Mouse (Mus musculus) neural tube, embryonic 15.5 days (tissue): ENCODE measurements at regions not wholly inside any gene's neighbourhood (a gene's known extent, or its start where the extent isn't known, plus 50 kb on each side); places are given as distances from the start of the nearest gene placed in this dataset.

ENCODE experiments used
- ATAC-seq: fragments of 200-750 bp; cut with Nextera tagmentation; 2 replicates; pipeline ENCODE4 v1.8.0; 2017; ENCODE audit warnings: mild to moderate bottlenecking, moderate TSS enrichment, moderate library complexity; ENCODE audit not compliant: low FRiP score
- H3K27ac ChIP-seq: fragments of 300-500 bp; sonication (generic); replicated peaks from 2 replicates; pipeline ENCODE4 v1.5.1; 2015; ENCODE audit warnings: mild to moderate bottlenecking, inconsistent platforms
- H3K27me3 ChIP-seq: fragments of 300-500 bp; sonication (generic); replicated peaks from 2 replicates; pipeline ENCODE4 v1.6.1; 2015; ENCODE audit warnings: inconsistent platforms
- H3K36me3 ChIP-seq: fragments of 300-500 bp; sonication (generic); 2 replicates; pipeline ENCODE4 v1.6.1; 2015; ENCODE audit warnings: inconsistent platforms
- H3K4me1 ChIP-seq: fragments of 300-500 bp; sonication (generic); 2 replicates; pipeline ENCODE4 v1.6.1; 2015; ENCODE audit warnings: inconsistent platforms
- H3K4me2 ChIP-seq: fragments of 300-500 bp; sonication (generic); 2 replicates; pipeline ENCODE4 v1.6.1; 2015; ENCODE audit warnings: inconsistent platforms, mild to moderate bottlenecking, moderate library complexity
- H3K4me3 ChIP-seq: fragments of 300-500 bp; sonication (generic); replicated peaks from 2 replicates; pipeline ENCODE4 v1.5.1; 2015; ENCODE audit warnings: mild to moderate bottlenecking, inconsistent platforms
- H3K9ac ChIP-seq: fragments of 300-500 bp; sonication (generic); replicated peaks from 2 replicates; pipeline ENCODE4 v1.6.1; 2015; ENCODE audit warnings: mild to moderate bottlenecking, inconsistent platforms
- H3K9me3 ChIP-seq: fragments of 300-500 bp; sonication (generic); replicated peaks from 2 replicates; pipeline ENCODE4 v1.6.1; 2016; ENCODE audit warnings: inconsistent platforms
- WGBS: fragments of 180-500 bp; shearing (Covaris S2); methylation state at CpG from one replicate; pipeline ENCODE4 v1.1.7; 2015; ENCODE audit warnings: mixed read lengths; 5-methylcytosine and 5-hydroxymethylcytosine counted together

DNA sequence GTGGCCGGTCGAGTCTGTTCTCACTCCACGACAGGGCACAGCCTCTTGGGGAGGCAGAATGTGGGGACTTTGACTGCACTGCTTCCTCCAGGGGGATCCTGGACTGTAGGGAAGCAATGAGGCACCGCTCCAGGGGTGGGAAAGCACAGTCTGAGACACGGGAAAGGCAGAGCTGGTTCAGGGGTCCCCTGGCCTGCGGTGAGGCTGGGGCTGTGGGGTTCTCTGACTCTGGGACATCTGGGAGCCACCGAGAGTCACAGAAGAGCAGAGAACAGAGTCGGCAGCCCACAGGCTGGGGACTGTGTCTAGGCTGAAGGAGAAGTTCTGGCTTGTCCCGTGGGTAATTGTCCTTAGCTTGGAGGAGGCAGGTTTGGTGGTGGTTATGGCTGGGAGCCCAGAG, 131.9 kb upstream of the Car8 start:
- no peak overlapping the region for H3K9ac ChIP-seq
- H3K9me3 ChIP-seq: no peaks in the 10 kb centered on the region
- H3K4me1 ChIP-seq: peaks cover 3% of the 10 kb centered on the region
- no peak overlapping the region for H3K4me2 ChIP-seq
- no peaks in the 10 kb centered on the region for H3K36me3 ChIP-seq
- no peak for ATAC-seq
- WGBS: 75% methylated on average over 9 of the region's 9 CpGs
- no peak overlapping the region for H3K27ac ChIP-seq
- H3K27me3 ChIP-seq: no peaks in the 10 kb centered on the region
- H3K4me3 ChIP-seq: no peak overlapping the region

DNA sequence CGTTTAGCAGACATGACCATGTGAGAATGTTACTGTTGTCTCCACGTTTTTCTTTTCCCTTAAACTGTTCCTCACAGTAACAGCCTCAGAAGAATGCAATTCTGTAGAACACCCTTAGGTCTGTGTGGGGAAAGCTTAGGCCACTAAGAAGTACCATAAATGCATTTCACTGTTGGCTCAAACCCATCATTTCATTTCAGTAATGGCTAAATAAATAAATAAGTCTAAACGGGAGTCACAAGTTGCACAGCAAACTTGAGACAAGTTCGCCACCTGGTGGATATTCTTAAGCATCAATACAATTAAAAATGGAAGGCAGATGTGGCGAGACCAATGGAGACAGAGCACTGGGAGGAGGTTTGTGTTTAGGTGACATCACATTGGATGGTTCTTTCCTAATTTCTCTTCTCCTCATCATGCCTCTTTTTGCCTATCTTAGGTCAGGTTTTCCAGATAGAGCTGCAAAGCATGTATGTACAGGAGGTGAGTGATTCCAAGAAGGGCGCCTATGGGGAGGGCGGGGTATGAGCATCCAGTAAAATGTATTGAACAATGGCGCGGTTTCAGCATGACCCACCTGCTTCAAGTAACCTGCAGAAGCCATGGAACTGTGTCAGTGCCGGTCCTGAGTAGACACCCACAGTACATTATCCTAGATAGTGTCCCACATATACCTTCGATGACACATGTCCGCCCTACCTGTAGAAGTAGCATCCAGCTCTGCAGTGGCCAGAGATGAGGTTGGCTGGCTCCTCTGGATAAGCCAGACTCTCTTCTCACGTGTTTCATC, 128.8 kb upstream of the Car8 start:
- Histone ChIP-seq H3K27ac (no peak overlapping the region), H3K4me3 (no peak overlapping the region), H3K9me3 (no peaks in the 10 kb centered on the region), H3K27me3 (no peaks in the 10 kb centered on the region), H3K36me3 (no peaks in the 10 kb centered on the region), H3K4me1 (peaks cover 3% of the 10 kb centered on the region), H3K9ac (no peak overlapping the region), H3K4me2 (peak overlapping the region; percentile 33)
- 65% methylated on average over 13 of the region's 13 CpGs for whole genome bisulfite sequencing
- peak; percentile 90 for ATAC-seq

DNA sequence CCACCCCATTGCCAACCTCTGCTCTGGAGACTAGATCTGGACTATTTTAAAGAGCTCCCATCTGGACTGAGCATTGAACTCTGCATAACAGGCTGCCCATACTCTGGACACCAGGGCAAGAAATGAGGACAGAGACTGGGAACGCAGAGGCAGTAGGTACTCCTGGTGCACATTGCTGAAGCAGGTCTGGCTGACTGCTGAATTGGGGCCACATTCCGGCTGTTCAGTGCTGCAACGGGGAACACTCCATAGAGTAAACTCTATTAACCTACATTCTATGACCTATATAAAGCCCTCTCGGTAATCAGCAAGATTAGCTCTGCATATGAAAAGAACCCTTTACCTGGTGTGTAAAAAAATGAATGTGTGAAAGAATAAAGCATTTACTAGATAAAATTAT, 128.1 kb upstream of the Car8 start:
- no peaks in the 10 kb centered on the region for H3K36me3 ChIP-seq
- H3K4me3 ChIP-seq: no peak overlapping the region
- no peak overlapping the region for H3K27ac ChIP-seq
- H3K9me3 ChIP-seq: no peaks in the 10 kb centered on the region
- WGBS: 69% methylated on average over 4 of the region's 4 CpGs
- peak; percentile 43; the same call in 1 of the 2 replicates for ATAC-seq
- no peak overlapping the region for H3K4me2 ChIP-seq
- no peaks in the 10 kb centered on the region for H3K27me3 ChIP-seq
- H3K9ac ChIP-seq: no peak overlapping the region
- H3K4me1 ChIP-seq: peaks cover 3% of the 10 kb centered on the region

DNA sequence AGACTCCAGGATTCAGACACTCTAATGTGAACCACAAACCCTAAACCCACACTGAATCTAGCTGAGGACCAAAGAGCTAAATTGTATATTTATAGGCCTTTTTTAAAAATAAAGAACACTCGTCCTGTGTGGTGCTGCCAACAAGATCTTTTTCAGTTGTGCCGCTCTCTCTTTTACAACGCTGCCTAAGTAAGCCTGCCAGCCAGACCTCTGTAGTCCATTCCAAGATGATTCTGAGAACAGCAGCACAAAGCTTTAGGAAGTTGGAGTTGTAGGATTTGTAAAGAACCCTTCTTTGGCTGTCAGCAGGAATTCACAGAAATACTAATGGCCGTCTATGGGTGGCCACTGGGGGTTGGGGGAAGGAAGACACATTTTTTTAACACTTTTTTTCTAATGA, 123.6 kb upstream of the Car8 start:
- Histone ChIP-seq H3K9me3 (no peaks in the 10 kb centered on the region), H3K9ac (no peak overlapping the region), H3K36me3 (no peaks in the 10 kb centered on the region), H3K4me3 (no peak overlapping the region), H3K4me1 (peaks cover 2% of the 10 kb centered on the region), H3K27me3 (no peaks in the 10 kb centered on the region), H3K27ac (no peak overlapping the region), H3K4me2 (no peak overlapping the region)
- ATAC-seq: no peak
- 63% methylated on average over 4 of the region's 4 CpGs for WGBS

DNA sequence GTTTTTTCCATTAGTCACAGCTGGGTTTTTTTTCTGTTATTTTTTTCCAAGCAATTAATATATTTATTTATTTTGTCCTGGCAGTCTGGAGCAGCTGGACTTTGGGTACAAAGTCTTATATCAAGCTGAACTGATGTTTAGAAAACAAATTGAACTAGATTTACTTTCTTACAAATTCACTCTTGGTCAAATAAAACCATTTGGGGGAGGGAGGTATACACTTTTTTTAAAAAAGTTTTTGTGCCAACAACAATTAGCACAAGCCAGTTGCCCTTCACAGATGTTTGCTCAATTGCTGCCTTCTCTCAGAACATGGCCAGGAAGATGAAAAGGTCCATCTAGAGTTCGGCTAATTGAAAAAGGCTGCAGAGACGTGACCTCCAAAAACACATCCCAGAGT, 123.1 kb upstream of the Car8 start:
- no peak for ATAC-seq
- WGBS: 53% methylated on average over 2 of the region's 2 CpGs
- Histone ChIP-seq H3K36me3 (no peaks in the 10 kb centered on the region), H3K4me1 (no peaks in the 10 kb centered on the region), H3K4me2 (no peak overlapping the region), H3K9me3 (no peaks in the 10 kb centered on the region), H3K4me3 (no peak overlapping the region), H3K27me3 (no peaks in the 10 kb centered on the region), H3K9ac (no peak overlapping the region), H3K27ac (no peak overlapping the region)

DNA sequence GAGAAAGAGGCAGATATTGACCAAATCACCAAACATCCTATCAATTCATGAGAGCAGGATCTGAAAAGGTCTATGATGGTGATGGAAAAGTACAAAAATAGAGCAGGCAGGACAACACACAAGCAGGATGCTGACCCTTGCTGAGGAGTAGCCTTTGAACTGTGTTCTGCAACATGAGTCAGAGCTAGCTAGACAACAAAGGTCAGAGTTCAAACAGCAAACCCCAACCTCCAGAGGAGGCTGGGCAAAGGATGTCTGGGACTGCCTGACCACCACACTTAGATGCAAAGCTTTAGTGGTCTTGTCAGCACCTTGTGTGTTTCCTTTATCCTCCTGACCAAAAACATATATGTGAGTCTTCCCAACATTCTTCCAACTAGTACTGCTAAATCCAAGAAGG, 122.5 kb upstream of the Car8 start:
- H3K27ac ChIP-seq: no peak overlapping the region
- no peak for ATAC-seq

DNA sequence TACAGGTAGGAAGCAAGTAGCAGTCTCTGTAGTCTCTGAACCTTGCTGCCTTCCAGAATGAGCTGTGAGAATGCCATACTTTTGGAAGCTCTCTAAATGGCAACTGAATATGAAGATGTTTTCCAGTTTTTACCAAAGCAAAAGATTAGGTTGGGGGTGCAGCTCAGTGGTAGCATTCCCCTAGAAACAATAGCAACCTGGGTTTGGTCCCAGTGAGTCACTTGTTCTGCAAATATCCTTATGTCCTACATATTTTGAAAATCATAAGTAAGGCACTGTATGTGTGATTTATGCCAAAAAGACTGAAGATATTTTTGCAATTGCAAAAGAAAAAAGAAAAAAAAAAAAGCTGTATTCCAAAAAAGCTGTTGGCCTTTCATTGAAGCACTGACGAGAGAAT, 118.6 kb upstream of the Car8 start:
- Histone ChIP-seq H3K27me3 (no peaks in the 10 kb centered on the region), H3K4me1 (no peaks in the 10 kb centered on the region), H3K9ac (no peak overlapping the region), H3K4me2 (no peak overlapping the region), H3K4me3 (no peak overlapping the region), H3K9me3 (no peaks in the 10 kb centered on the region), H3K36me3 (no peaks in the 10 kb centered on the region), H3K27ac (no peak overlapping the region)
- WGBS: 96% methylated on average over 1 of the region's 1 CpGs
- no peak for ATAC-seq

More for the DNA sequence above, 122.5 kb upstream of the Car8 start:
- Histone ChIP-seq H3K4me2 (no peak overlapping the region), H3K36me3 (no peaks in the 10 kb centered on the region), H3K4me3 (no peak overlapping the region), H3K9ac (no peak overlapping the region), H3K9me3 (no peaks in the 10 kb centered on the region), H3K27me3 (no peaks in the 10 kb centered on the region), H3K4me1 (no peaks in the 10 kb centered on the region)

DNA sequence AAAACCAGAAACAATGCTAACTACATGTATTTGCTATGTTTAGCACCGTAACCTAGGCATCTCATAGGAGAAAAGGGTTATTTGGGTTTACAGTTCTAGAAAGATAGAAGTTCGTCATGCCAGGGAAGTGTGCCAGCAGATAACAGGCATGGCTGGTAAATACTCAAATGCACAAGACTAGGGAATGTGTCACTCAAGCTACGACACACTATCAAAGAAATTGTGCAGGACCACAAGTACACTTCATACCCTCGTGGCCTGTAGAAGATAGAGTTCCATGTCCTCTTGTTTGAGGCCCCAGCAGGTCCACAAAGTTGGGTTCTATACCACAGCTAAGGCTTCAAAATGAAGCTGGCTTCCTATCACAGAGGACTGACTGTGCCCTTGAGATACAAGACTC, 103.1 kb upstream of the Car8 start:
- no peak overlapping the region for H3K27ac ChIP-seq
- H3K27me3 ChIP-seq: no peaks in the 10 kb centered on the region
- H3K36me3 ChIP-seq: no peaks in the 10 kb centered on the region
- WGBS: 93% methylated on average over 4 of the region's 4 CpGs
- H3K9me3 ChIP-seq: no peaks in the 10 kb centered on the region
- H3K4me1 ChIP-seq: no peaks in the 10 kb centered on the region
- no peak overlapping the region for H3K9ac ChIP-seq
- no peak overlapping the region for H3K4me3 ChIP-seq
- no peak overlapping the region for H3K4me2 ChIP-seq
- no peak for ATAC-seq

DNA sequence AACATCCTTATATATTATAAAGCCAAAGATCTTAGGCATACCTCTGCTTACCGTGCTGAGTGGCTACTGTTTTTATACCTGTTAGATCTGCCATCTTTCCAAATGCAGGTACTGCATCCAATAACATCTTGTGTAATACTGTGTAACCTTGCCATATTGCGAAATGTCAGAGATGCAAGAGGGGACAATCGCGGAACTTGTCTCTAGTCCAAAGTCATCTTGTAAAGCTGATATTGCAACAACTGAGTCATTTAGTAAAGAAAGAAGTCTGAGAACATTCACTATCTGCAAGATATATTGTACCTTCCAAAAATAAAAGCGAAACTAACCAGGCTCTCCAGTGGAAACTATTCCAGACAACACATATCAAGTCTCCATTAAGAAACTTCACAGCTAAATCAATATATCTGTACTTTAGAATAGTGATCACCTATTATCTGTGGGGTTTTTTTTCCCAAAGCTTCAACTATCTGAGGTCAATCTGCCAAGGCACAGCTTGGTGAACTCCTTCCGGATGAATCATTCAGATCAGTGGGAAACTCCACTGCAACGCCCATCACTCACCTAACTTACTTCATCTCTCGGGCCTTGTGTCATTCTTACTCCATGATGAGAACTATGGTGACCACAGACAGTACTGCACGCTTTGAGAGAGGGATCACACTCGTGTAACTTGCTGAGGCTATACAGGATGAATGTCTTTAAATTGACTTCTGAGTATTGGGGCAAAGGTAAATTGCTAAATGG, 70.6 kb upstream of the Car8 start:
- no peaks in the 10 kb centered on the region for H3K4me1 ChIP-seq
- no peak overlapping the region for H3K27ac ChIP-seq
- 91% methylated on average over 10 of the region's 10 CpGs for WGBS
- H3K4me3 ChIP-seq: no peak overlapping the region
- no peaks in the 10 kb centered on the region for H3K27me3 ChIP-seq
- H3K9me3 ChIP-seq: no peaks in the 10 kb centered on the region
- H3K9ac ChIP-seq: no peak overlapping the region
- no peak for ATAC-seq
- no peaks in the 10 kb centered on the region for H3K36me3 ChIP-seq
- no peak overlapping the region for H3K4me2 ChIP-seq

DNA sequence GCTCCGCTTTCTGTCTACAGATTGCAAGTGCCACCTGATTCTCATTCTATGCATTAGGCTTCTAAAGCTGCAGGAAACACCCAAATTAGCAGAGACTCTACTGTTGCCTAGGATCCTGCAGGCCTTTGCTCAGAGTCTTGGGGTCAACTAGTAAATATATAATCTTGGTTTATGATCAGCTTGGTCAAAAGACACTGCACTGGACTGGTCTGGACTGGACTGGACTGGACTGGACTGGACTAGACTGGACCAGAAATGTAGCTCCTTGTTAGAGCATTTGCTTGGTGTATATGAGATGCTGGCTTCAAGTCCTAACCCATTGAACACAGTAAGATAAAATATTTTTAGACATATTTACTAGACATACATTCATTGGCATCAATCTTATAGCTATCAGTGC, 53.7 kb upstream of the Car8 start:
- no peaks in the 10 kb centered on the region for H3K36me3 ChIP-seq
- no peaks in the 10 kb centered on the region for H3K9me3 ChIP-seq
- ATAC-seq: 0 out of 2 replicates have a peak, but pooled peaks have one; percentile 38
- H3K9ac ChIP-seq: no peak overlapping the region
- H3K4me3 ChIP-seq: no peak overlapping the region
- 0 out of 2 replicates have a peak, but pooled peaks cover 3% of the 10 kb centered on the region for H3K4me1 ChIP-seq
- no peaks in the 10 kb centered on the region for H3K27me3 ChIP-seq
- H3K27ac ChIP-seq: no peak overlapping the region
- WGBS: 79% methylated on average over 1 of the region's 1 CpGs
- no peak overlapping the region for H3K4me2 ChIP-seq

DNA sequence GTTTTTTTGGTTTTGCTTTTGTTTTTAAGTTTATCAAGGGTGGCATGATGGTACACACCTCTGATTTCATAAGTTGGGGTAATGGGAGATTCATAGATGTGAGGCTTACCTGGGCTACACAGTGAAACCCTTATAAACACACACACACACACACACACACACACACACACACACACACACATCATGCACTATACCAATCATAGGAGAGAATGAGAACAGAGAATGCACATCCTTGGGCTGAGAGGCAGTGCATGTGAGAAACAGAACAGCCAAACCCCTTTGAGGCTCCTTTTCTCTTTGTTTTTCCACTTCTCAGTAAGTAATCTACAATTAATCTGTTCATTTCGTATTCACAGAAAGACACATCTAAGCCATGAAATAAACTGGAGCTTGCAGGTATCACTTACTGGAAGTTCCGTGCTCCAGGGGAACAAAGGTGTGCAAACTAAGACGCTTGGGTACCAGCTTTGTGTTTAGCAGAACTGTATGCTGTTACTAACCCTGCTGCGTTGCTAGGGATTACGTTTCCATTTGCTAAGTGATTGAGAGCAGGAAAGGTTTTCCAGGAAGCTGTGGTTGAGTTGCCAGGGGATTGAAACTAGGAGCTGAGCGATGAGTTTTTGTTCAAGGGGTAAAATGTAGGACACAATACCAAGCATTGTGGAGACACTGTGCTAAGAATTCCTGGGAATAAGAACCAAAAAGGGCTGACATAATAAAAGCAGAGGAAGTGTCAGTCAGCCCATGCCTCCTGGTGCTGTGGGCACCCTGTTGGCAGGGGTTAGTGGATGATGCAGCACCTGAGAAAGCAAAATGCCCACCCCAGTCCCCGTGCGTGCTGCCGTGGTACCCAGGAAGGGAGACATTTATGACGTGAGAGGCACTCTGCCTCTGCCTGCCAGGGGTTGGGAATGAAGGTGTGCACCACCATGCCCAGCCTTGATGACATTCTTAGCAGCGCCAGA, 53.0 kb upstream of the Car8 start:
- no peak overlapping the region for H3K4me3 ChIP-seq
- ATAC-seq: no peak
- 75% methylated on average over 11 of the region's 11 CpGs for WGBS
- no peaks in the 10 kb centered on the region for H3K27me3 ChIP-seq
- no peak overlapping the region for H3K4me2 ChIP-seq
- H3K27ac ChIP-seq: no peak overlapping the region
- no peaks in the 10 kb centered on the region for H3K36me3 ChIP-seq
- H3K9ac ChIP-seq: no peak overlapping the region
- H3K9me3 ChIP-seq: no peaks in the 10 kb centered on the region
- 0 out of 2 replicates have a peak, but pooled peaks cover 3% of the 10 kb centered on the region for H3K4me1 ChIP-seq
